Mouse (Mus musculus): ENCODE data around the gene 1700034J05Rik.

The 1700034J05Rik gene

DNA sequence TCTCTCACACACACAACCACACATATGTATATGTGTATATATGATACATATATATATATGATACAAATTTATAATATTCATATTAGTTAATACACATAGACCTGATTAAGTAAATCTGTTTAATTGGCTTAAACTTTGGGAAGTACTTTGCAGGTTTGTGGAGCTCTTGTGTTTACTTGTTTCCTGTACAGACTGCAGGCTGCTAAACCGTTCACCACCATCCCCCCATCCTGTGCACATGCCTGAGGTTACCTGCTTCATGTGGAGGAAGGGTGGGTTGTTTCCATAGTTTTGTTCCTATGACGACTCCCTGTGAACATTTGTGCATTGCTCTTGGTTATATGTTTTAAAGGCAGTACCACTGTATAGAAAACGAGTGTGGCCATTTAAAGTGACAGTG is 17.1 kb upstream of the 1700034J05Rik start:
- CTCF ChIA-PET = interaction anchor here in 2 of 4 experiments (0.6 to 1.5 kb wide), 2 partner anchors 7 to 9 kb away, joined by 3 to 4 read pairs; no protein-coding TSS in a partner anchor

DNA sequence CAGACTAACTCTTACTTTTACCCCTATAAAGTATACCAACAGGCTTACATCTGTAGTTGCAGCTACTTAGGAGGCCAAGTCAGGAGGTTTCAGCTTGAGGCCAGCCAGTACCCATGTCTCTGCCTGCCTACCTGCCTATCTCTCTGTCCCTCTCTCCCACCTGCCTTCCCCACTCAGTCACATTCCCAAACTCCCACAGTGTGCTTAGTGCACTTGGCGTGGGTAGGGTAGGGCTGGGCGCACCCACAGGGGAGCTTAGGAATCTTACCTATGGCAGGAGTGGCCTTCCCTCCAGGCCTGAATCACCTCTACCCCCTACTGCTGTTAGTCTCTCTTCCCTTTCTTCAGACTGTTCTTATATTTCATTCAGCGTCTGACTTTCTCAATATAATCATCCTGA is 16.6 kb upstream of the 1700034J05Rik start:
- ChIA-PET POLR2A (interaction anchor here in 1 of 4 experiments (0.9 to 1.5 kb wide), 3 partner anchors 9 to 43 kb away, joined by 3 to 4 read pairs (median 3); no protein-coding TSS in a partner anchor), CTCF (interaction anchor here in 3 of 4 experiments (0.6 to 1.5 kb wide), 3 partner anchors 8 to 10 kb away, joined by 3 to 4 read pairs (median 3); no protein-coding TSS in a partner anchor)

More for the DNA sequence above, 17.1 kb upstream of the 1700034J05Rik start:
- POLR2A ChIA-PET = interaction anchor here in 1 of 4 experiments (0.9 to 1.5 kb wide), 3 partner anchors 9 to 44 kb away, joined by 3 to 4 read pairs (median 3); no protein-coding TSS in a partner anchor

DNA sequence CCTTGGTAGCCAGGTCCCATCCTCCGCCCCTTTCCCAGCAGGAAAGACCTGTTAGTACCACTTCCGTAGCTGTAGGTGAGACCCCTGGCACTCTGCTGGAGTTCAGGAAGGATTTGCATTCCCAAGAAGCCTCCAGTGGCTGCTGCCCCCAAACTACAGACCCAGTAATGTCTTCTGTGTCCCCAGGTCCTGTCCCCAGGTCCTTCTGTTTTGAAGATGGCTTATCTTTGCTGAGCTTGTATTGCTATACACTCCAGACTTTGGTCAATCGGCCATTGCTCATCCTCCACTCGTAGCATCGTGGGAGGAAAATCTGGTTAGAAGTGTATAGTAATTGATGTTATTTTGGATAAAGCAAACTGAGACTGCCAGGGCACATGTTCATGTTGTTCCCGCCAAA is 13.6 kb upstream of the 1700034J05Rik start:
- ChIA-PET CTCF (interaction anchor here in 2 of 4 experiments (0.6 to 0.7 kb wide), 2 partner anchors 27 to 468 kb away, joined by 3 to 5 read pairs; no protein-coding TSS in a partner anchor), POLR2A (no interaction called here)

DNA sequence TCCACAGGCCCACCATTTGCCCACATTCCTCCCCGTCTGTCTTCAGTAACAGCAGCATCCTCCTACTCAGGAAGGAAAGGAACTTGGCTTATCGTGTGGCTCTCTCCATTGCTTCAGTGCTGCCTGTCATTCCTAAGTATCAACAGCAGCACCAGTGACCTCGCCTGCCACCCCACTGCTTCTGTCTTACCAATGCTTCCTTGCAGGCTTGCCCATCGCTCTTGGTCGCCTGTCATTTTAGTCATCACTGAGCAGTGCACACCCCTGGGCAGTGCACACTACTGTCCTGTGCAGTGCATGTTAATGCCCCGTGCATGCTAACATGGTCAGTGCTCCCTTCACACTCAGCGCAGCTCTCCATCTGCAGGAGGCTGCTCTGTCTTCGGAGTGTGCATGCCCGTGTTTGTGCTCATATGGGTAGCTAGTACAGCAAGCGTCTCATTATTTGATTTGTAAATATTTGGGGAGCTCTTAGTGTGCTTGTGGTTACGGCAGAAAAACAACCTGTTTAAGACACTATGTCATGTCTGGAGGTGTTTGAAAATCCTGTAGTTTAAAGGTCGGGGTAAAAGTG is 12.3 kb upstream of the 1700034J05Rik start:
- CTCF ChIA-PET = interaction anchor here in 2 of 4 experiments (1.2 to 1.9 kb wide), 3 partner anchors 9 to 12 kb away, joined by 3 to 4 read pairs (median 4); no protein-coding TSS in a partner anchor
- POLR2A ChIA-PET = no interaction called here

DNA sequence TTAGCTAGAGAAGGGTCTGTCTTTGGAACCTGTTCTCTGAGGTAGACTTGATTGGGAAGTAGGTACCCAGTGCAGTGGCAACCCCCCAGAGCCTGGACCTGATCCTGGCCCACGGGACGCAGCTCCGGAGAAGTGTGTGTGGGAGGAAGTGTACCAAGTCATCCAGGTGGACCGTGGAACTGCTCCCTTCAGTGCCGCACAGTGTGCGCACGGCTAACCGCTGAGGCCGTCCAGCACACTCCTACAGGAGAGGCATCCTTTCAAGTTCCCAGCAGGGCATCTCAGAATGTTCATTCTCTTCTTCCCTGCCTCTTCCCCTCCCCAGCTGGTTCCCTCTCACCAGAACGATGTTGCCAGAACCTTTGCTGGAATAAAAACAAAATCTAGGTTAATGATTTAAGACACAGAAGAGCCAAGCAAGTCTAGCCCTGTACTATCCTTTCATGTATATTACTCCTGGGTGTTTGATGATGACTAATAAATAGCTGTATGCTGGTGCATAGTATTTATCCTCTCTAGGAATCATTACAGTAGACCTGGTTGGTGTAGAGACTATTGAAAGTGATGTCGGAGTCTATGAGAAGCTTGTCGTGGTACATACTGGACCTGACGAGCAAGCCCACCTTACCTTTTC is 11.0 kb upstream of the 1700034J05Rik start:
- POLR2A ChIA-PET = interaction anchor here in 3 of 4 experiments (0.6 to 2.2 kb wide), 5 partner anchors 9 to 582 kb away, joined by 3 to 6 read pairs (median 4); partner anchors contain the start of gene Ppfibp1 (in 2 of the 3)
- CTCF ChIA-PET = interaction anchor here in 3 of 4 experiments (0.6 to 1.9 kb wide), 4 partner anchors 14 to 104 kb away, joined by 3 to 5 read pairs (median 4); no protein-coding TSS in a partner anchor

DNA sequence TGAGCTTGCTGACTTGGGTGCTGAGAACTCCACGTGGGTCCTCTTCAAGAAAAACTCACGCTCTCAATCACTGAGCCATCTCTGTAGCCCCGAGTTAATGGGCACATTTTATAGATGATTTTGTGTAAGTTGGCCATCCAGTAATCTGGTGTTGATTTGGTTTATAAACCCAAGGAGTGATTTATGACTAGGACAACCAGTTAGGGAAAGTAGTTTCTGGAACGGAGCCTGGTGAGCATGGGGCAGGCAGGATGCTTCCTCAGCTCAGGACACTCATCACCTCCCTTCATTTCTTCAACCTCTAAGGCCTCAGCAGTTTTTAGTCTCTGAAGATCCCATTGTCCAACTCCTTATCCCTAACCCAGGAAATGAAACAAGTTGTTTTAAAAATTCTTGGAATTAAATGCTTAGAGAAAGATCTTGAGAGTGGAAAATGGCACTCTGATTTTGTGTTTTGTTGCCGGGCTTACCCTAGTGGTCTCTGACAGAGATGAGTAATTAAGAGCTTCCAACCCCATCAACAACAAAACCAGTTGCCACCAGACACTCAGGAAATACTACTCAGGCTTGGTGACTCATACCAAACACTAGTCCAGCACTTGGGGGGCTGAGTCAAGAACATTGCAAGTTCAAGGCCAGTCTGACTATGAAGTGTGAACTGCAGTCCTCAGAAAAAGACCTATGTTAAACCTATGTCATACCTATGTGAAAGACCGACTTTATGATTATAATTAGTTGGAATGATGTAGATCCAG is 9.4 kb upstream of the 1700034J05Rik start:
- ChIA-PET CTCF (interaction anchor here in 2 of 4 experiments (1.4 to 1.8 kb wide), 2 partner anchors 30 to 139 kb away, joined by 4 to 5 read pairs; no protein-coding TSS in a partner anchor), POLR2A (interaction anchor here in 2 of 4 experiments (1.8 to 2.2 kb wide), 2 partner anchors 11 to 75 kb away, joined by 4 to 6 read pairs; partner anchors contain the start of gene Ppfibp1 (in 1 of the 2))

DNA sequence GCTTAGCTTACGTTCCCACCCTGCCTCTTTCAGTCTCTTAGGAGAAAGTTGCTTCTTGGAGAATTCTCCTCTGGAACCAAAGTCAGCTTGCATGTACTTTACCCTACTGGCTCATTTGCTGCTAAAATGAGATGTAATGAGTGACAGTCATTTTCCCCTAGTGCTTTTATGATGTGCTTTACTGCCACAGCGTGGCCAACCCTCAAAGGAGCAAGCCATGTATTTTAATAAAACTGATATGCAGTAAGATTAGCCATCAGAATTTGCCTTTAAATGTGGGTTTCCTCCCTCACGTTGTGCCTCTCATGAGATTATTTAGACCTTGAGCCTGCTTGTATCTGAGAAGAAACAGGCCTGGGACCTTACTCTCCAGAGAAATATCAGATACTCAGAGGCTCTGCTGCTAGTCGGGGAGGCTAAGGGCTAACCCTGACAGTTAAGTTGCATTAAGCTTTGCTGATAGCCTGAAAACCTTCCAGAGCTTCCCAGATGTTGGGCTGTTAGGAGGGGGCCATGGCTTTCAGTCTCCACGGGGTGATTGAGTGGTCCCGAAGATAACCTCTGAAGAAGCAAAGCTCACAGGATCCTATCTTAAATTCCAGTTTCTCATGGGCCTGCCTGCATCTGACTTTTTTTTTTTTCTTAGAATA is 7.7 kb upstream of the 1700034J05Rik start:
- ChIA-PET CTCF (interaction anchor here in 1 of 4 experiments (0.6 kb wide), 1 partner anchor 126 kb away, joined by 4 read pairs; no protein-coding TSS in a partner anchor), POLR2A (interaction anchor here in 1 of 4 experiments (1.8 kb wide), 1 partner anchor 12 kb away, joined by 4 read pairs; no protein-coding TSS in a partner anchor)

DNA sequence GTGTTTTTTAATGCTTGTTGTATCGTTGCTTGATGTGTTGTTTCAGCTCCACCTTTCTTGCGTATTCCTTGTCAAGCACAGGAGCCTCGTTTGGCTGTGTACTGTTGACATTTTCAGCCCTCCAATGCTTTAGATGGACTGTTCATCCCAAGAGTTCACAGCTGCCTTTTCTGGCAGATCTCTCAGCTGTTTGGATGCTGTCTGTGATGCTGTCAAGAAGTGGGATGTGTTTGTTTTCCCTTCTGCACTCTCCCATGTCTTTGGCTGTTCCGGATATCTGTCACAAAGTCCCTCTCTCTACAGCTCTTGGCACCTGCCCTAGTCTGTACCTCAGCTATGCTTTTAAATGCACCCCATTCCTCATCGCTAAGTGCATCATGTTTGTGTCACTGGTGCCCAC is 6.7 kb upstream of the 1700034J05Rik start:
- CTCF ChIA-PET = no interaction called here
- POLR2A ChIA-PET = no interaction called here

DNA sequence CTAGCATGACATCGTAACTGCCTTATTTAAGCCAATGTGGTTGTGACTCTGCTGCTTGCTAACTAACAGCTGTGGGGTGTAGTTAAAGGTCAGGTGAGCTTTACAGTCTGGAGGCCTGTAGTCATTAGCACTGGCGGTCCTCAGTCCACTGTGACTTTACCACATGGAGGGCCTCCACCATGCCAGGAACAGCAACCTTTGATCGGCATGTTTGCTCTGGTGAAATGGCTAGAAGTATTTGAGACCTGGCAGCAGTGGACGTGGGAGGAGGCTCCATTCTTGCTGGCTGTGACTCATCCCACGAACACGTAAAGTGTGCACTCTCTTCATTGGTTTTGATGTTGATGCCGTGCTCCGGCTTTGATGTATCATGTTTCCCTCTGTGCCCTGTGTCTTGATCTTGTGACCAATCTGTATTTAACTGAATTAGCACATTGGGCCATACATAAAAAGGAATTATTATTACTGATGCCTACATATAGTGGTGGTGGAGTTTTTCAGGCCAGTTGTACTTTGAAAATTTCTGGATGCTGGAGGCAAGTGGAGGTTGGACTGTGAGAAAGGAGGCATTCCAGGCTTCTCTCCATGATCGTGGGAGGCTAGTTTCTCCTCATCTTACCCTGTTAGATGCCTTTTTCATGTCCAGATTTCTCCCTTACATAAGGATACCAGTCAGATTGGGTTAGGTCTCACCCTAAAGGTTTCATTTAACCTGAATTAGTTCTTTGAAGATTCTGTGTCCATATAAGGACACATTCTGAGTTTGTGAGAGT is 5.9 kb upstream of the 1700034J05Rik start:
- CTCF ChIA-PET = interaction anchor here in 2 of 4 experiments (0.6 to 1.6 kb wide), 2 partner anchors 16 to 35 kb away, joined by 3 to 20 read pairs; no protein-coding TSS in a partner anchor
- POLR2A ChIA-PET = interaction anchor here in 1 of 4 experiments (0.9 to 1.3 kb wide), 2 partner anchors 15 to 31 kb away, joined by 3 read pairs; no protein-coding TSS in a partner anchor

DNA sequence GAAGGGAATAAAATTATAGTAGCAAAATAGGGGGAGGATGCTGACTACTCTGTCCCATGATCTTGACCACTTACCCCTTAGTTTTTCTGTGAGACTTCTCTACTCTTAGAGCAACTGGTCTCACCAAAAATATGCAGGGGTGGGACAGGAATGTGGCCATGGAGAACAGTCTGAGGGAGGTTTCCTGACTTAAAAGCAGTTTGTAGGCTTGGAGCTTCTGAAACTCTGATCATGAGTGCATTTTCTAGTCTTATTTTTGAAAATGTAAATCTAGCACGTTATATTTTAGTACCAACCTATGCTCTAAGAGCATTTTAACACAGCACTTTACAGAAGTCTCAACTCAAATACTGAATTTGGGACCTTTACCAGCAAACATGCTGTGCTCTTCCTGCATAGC is 4.5 kb upstream of the 1700034J05Rik start:
- ChIA-PET CTCF (interaction anchor here in 1 of 4 experiments (1.6 kb wide), 1 partner anchor 36 kb away, joined by 3 read pairs; no protein-coding TSS in a partner anchor), POLR2A (interaction anchor here in 2 of 4 experiments (0.5 to 1.9 kb wide), 4 partner anchors 10 to 45 kb away, joined by 3 to 8 read pairs (median 4); no protein-coding TSS in a partner anchor)

DNA sequence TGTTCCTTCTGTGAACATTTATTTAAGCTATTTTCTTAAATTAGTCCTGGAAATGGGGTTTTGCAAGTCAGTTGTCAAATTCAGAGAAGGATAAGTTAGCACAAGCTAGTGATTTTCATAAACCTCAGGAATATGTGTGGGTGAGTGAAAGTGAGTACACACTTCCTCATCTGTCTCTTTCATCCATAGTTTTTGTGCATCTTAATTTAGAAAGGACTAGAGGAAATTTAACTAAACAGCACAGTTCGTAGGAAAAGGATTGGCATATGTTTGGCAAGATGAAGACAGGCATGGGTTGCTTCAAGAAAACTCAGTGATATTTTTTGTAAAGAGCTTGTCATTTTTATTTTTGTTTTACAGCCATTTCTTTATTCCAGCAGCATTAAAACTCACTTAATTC is 2.7 kb upstream of the 1700034J05Rik start:
- ChIA-PET POLR2A (interaction anchor here in 2 of 4 experiments (0.6 to 1.9 kb wide), 5 partner anchors 8 to 43 kb away, joined by 3 to 8 read pairs (median 3); no protein-coding TSS in a partner anchor), CTCF (interaction anchor here in 1 of 4 experiments (1.0 kb wide), 1 partner anchor 9 kb away, joined by 3 read pairs; no protein-coding TSS in a partner anchor)

DNA sequence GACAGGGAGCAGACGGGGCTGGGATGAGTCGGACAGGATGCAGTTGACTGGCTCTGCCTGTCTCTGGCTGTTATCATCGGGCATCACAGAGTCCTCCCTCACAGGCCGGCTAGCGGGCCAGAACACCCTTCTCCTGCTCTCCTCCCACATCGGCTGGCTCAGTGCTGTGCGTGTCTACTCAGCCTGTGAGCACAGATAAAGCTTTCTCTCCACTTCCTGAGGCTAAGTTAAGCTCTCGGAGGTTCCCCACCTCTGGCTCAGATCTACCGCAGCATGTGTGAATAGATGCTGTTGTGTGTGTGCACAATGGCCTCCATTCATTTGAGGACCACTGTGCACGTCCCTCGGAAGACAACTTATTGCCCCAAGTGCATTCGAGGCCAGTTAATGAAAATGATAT is 1.7 kb upstream of the 1700034J05Rik start:
- ChIA-PET POLR2A (no interaction called here), CTCF (no interaction called here)

DNA sequence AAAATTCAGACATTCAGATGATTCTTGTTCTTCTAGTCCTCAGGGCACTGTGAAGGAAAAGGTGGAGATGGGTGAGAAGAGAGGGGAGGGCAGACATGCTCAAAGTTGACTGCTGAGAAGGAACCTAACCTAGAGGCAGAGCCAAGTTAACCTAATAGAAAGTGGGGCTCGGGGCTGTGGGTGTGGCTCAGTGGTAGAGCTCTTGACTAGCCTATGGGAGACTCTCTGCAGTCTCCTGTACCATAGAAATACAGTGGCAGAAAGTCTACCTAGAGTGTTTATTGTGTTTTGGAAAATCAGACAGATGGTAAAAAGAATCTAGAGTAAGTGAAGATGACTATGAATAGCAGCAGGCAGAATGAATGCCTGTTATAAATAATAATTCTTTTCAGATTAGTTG is 1.3 kb upstream of the 1700034J05Rik start:
- ChIA-PET POLR2A (no interaction called here), CTCF (interaction anchor here in 1 of 4 experiments (0.6 to 0.9 kb wide), 2 partner anchors 39 to 615 kb away, joined by 3 to 4 read pairs; no protein-coding TSS in a partner anchor)

DNA sequence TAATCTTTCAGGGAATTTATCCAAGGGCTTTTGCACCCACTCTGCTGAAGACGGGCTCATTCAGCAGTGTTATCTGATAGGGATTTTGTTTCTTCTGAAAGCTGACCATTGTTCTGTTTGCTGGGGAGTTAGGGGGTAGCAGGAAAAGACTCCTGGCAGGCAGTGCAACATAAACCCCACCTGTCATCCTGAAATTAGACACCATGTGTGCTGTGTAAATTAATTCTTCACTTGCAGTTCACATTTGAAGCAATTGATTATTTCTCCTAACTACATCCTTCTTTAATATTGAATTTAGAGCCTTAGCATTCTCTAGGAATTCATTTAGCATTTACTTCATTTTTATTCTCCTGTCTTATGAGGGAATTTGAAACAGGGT is 3.8 kb downstream of the 1700034J05Rik start:
- CTCF ChIA-PET = no interaction called here
- POLR2A ChIA-PET = no interaction called here

DNA sequence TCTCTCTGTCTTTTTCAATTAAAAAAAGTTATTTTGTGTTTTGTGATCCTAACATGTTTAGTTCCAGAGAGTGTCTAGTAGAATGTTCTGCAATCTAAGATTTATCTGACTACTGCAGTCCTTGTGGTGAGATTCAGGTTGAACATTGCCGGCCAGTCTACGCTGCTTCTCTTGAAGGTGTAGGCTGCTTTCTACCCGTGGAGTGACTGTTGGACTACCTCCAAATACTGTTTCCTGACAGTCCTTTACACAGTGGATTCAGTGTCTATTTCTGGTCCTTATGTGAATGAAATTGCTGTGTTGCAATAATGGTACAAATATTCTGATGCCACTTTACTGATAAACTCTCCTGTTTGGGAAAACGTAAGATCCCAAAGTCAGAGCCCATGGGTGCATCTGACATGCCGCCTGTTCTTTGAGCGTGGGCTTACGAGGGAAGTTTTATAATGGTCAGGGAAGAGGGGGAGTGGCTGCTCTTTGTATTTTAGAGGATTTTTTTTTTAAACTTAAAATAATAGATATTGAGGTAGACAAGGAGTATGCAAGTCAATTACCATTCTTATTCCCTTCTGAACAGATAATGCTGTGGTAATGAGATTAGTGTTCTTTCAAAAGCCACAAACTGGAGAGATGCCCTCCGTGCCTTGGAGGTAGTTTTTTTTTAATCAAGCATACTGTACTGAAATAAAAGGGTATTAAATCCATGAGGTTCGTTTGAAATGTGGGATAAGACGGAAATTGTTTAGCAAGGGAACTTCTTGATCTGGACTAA is 4.4 kb downstream of the 1700034J05Rik start:
- POLR2A ChIA-PET = no interaction called here

DNA sequence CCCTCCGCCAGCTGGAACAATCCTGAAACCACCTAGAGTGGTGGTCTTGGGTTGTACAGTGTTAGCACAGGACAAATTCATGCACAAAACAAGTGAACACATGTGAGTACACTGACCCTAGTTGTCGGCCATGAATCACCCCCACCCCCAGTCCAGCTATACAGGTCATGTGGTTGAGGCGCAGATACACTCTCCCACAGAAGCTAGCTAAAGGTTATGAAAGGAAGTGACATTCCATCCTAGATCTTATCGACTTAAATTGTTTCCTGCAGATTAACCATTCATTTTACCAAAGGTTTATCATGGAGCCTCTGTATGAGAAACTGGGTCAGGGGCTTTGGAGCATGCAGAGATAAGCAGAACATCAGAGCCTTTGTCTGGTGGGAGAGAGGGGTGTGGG is 7.0 kb downstream of the 1700034J05Rik start:
- CTCF ChIA-PET = no interaction called here
- POLR2A ChIA-PET = interaction anchor here in 1 of 4 experiments (0.7 kb wide), 1 partner anchor 8 kb away, joined by 3 read pairs; no protein-coding TSS in a partner anchor

More for the DNA sequence above, 4.4 kb downstream of the 1700034J05Rik start:
- CTCF ChIA-PET = no interaction called here

Measured in embryonic stem cell, embryonic (primary cell).